Mouse (Mus musculus) cerebellum, adult 9-11 months (tissue): ENCODE data around the gene A130010J15Rik.

ENCODE experiments used
- DNase-seq: peaks from one replicate; pipeline ENCODE4 v3.0.0; 2022

The A130010J15Rik gene

GRCm38 (mm10) chr1:193167746-193168145 lies at the start of gene A130010J15Rik:
TSS of gene A130010J15Rik (plus strand) at chr1:193168046.
- no peak for DNase-seq

GRCm38 (mm10) chr1:193122793-193123192 lies 45.1 kb upstream of the A130010J15Rik start:
- DNase-seq, result no peak

- DNase-seq, result no peak
Measured at GRCm38 (mm10) chr1:193123290-193123689, 44.6 kb upstream of the A130010J15Rik start.

- DNase-seq, result no peak
Measured at GRCm38 (mm10) chr1:193125835-193126234, 42.0 kb upstream of the A130010J15Rik start.

- no peak for DNase-seq
Measured at GRCm38 (mm10) chr1:193128055-193128454, 39.8 kb upstream of the A130010J15Rik start.

GRCm38 (mm10) chr1:193129321-193129720 lies 38.5 kb upstream of the A130010J15Rik start:
- no peak for DNase-seq

GRCm38 (mm10) chr1:193129786-193130455 lies 37.9 kb upstream of the A130010J15Rik start, which contains the start of gene Diexf:
TSS of gene Diexf (minus strand) at chr1:193130272.
- DNase-seq, result peak; percentile 95

GRCm38 (mm10) chr1:193130456-193130825 lies 37.4 kb upstream of the A130010J15Rik start:
- DNase-seq, result no peak

- DNase-seq, result no peak
Measured at GRCm38 (mm10) chr1:193130839-193131238, 37.0 kb upstream of the A130010J15Rik start.

GRCm38 (mm10) chr1:193131311-193131948 lies 36.4 kb upstream of the A130010J15Rik start:
- no peak for DNase-seq

- no peak for DNase-seq
Measured at GRCm38 (mm10) chr1:193132385-193132784, 35.5 kb upstream of the A130010J15Rik start.

GRCm38 (mm10) chr1:193133726-193134125 lies 34.1 kb upstream of the A130010J15Rik start:
- no peak for DNase-seq

- DNase-seq, result no peak
Measured at GRCm38 (mm10) chr1:193138087-193138486, 29.8 kb upstream of the A130010J15Rik start.

- no peak for DNase-seq
Measured at GRCm38 (mm10) chr1:193138669-193139068, 29.2 kb upstream of the A130010J15Rik start.

GRCm38 (mm10) chr1:193141118-193141517 lies 26.7 kb upstream of the A130010J15Rik start:
- no peak for DNase-seq

- no peak for DNase-seq
Measured at GRCm38 (mm10) chr1:193142517-193143062, 25.3 kb upstream of the A130010J15Rik start.

GRCm38 (mm10) chr1:193144516-193144915 lies 23.3 kb upstream of the A130010J15Rik start:
- DNase-seq, result peak; percentile 36

GRCm38 (mm10) chr1:193145101-193145500 lies 22.7 kb upstream of the A130010J15Rik start:
- DNase-seq, result no peak

GRCm38 (mm10) chr1:193146416-193146815 lies 21.4 kb upstream of the A130010J15Rik start:
- DNase-seq, result no peak

- DNase-seq, result no peak
Measured at GRCm38 (mm10) chr1:193149231-193149630, 18.6 kb upstream of the A130010J15Rik start.

- DNase-seq, result no peak
Measured at GRCm38 (mm10) chr1:193151134-193151533, 16.7 kb upstream of the A130010J15Rik start.

- no peak for DNase-seq
Measured at GRCm38 (mm10) chr1:193152872-193153271, 15.0 kb upstream of the A130010J15Rik start, which contains the start of gene Irf6. TSS of gene Irf6 (plus strand) at chr1:193153111.

- DNase-seq, result no peak
Measured at GRCm38 (mm10) chr1:193153561-193153960, 14.3 kb upstream of the A130010J15Rik start.
